Mouse (Mus musculus) liver, embryonic 13.5 days (tissue): ENCODE results near the gene Jmy. TPM values are rescaled to one million over a fixed set of nuclear protein-coding genes. Genes with fewer than 3 reads are reported as not detected.
"Not testable (repeated sequence)": the region's sequence is repeated elsewhere in the genome, so short reads cannot be mapped to it uniquely, and the experiment has no call there.

Experiments used
- ATAC-seq: fragments of 200-750 bp; cut with Nextera tagmentation; 2 replicates; pipeline ENCODE4 v1.8.0; 2017; ENCODE audit warnings: low read depth, mild to moderate bottlenecking, moderate number of reproducible peaks, moderate library complexity
- DNase-seq: peaks from one replicate; pipeline ENCODE4 v3.0.0; 2022
- H3K27ac ChIP-seq: fragments of 300-500 bp; sonication (generic); 2 replicates; pipeline ENCODE4 v1.5.1; 2015; ENCODE audit warnings: moderate library complexity, mild to moderate bottlenecking, inconsistent platforms
- H3K27me3 ChIP-seq: fragments of 300-500 bp; sonication (generic); 2 replicates; pipeline ENCODE4 v1.6.1; 2015; ENCODE audit warnings: mild to moderate bottlenecking, inconsistent platforms
- H3K36me3 ChIP-seq: fragments of 300-500 bp; sonication (generic); 2 replicates; pipeline ENCODE4 v1.6.1; 2015; ENCODE audit warnings: mild to moderate bottlenecking, inconsistent platforms
- H3K4me1 ChIP-seq: fragments of 300-500 bp; sonication (generic); replicated peaks from 2 replicates; pipeline ENCODE4 v1.6.1; 2015; ENCODE audit warnings: inconsistent platforms
- H3K4me2 ChIP-seq: fragments of 300-500 bp; sonication (generic); 2 replicates; pipeline ENCODE4 v1.6.1; 2015; ENCODE audit warnings: inconsistent platforms, mild to moderate bottlenecking, moderate library complexity
- H3K4me3 ChIP-seq: fragments of 300-500 bp; sonication (generic); replicated peaks from 2 replicates; pipeline ENCODE4 v1.5.1; 2015; ENCODE audit warnings: mild to moderate bottlenecking, inconsistent platforms
- H3K9ac ChIP-seq: fragments of 300-500 bp; sonication (generic); 2 replicates; pipeline ENCODE4 v1.6.1; 2015; ENCODE audit warnings: mild to moderate bottlenecking, inconsistent platforms
- H3K9me3 ChIP-seq: fragments of 300-500 bp; sonication (generic); replicated peaks from 2 replicates; pipeline ENCODE4 v1.6.1; 2016; ENCODE audit warnings: inconsistent platforms
- WGBS: fragments of 180-500 bp; shearing (Covaris S2); methylation state at CpG from one replicate; pipeline ENCODE4 v1.1.7; 2015; ENCODE audit not compliant: insufficient replicate concordance; 5-methylcytosine and 5-hydroxymethylcytosine counted together
- polyA plus RNA-seq: library from polyadenylated mRNA; unstranded; fragments of >200 nt; fragmentation: Nextera tagmentation; extraction: Ambion mirVana; gene quantifications from 2 replicates; pipeline ENCODE4 v1.2.1, GENCODE M21; 2015

Jmy gene
- polyA plus RNA-seq = 2.3 and 2.7 TPM in 2 replicates

DNA sequence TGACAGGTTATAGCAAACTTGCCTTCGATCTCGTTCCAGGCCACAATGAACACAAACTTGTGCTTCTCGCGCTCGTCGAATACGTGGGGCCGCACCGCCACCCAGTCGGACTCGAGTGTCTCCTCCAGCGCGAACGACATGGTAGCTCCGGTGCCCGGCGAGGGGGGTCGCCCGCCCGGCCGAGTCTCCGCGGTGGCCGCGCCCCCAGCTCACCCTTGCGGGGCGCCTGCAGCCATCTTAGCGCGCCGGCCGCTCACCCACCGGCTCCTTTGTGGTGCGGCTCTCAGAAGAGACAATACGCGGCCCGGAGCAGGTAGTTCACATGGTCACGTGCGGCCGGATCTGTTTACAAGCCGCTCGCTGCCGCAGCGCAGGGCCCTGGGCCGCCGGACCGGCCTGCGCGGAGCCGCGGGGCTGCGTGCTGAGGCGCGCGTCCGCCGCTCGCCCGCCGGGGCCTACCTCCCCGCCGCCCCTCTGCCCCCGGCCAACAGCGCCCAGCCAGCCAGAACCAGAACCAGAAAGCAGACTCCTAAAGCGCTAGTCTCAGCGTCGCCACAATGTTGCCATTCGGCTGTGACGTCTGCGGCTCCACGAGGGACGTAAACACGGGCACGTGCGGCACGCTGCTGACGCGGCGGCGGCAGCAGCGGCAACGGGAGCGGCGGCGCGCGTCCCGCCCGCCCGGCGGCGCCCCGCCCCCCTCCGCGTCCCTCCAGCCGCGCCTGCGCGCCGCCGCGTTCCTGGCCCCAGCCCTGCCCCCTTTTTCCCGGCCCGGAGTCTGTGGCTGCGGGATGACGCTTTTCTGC, at the start of gene Jmy:
Jmy (minus strand) TSS at position 642 of the 806 bp plus-strand sequence.
- H3K9ac ChIP-seq = peak within 1 kb of the TSS; percentile 98
- H3K4me2 ChIP-seq = peak within 1 kb of the TSS; percentile 89
- H3K4me1 ChIP-seq = peaks cover 30% of the 10 kb centered on the region
- H3K9me3 ChIP-seq = no peaks in the 10 kb centered on the region
- peak within 1 kb of the TSS; percentile 92 for H3K27ac ChIP-seq
- peak within 1 kb of the TSS; percentile 99 for H3K4me3 ChIP-seq
- no peaks in the 10 kb centered on the region for H3K27me3 ChIP-seq
- H3K36me3 ChIP-seq = peaks cover 3% of the 10 kb centered on the region; the same call in 1 of the 2 replicates
- DNase-seq (peak; percentile 79), ATAC-seq (peak; percentile 87)
- under 1% methylated on average over 86 of the region's 105 CpGs for WGBS

DNA sequence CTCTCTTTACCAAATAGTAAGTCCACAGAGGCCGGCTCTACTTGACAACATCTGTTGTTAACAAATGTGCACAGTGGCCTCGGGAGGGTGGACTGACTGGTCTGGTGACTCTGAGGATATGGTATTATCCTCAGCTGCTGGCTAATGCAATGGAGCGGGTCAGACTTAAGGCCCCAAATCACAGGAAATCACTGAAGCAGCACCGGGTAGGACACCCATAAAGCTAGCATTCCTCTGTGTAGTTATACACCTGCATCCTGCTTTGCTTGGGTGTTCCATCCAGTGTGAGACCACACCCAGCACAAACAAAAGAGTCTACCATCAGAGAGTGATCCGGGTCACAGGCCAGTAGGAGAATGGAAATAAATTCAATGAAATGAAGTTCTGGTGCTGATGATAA, 48.0 kb upstream of the Jmy start:
- no peak for ATAC-seq
- WGBS = 70% methylated on average over 5 of the region's 5 CpGs
- no peak overlapping the region for H3K9ac ChIP-seq
- DNase-seq = no peak
- no peaks in the 10 kb centered on the region for H3K36me3 ChIP-seq
- H3K4me2 ChIP-seq = no peak overlapping the region
- no peak overlapping the region for H3K4me3 ChIP-seq
- no peaks in the 10 kb centered on the region for H3K9me3 ChIP-seq
- H3K27ac ChIP-seq = no peak overlapping the region
- no peaks in the 10 kb centered on the region for H3K4me1 ChIP-seq
- H3K27me3 ChIP-seq = no peaks in the 10 kb centered on the region

DNA sequence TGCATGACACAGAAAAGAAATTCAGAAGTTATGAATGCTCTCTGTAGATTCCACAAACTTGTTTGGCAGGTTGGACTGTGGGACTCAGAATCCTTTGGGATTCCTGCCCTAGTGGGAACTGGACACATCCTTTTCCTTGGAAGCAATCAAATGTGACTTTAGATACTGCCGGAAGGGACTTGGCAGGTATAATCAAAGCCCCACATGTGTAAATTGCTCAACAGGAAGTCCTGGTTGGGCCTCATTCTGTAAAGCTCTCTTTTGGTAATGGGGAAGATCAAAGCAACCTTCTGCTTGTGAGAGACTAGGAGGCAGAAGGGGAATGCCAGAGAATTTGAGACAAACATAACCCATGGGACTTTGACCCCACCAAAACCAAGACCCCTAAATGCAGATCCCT, 46.4 kb upstream of the Jmy start:
- no peak for ATAC-seq
- WGBS = 12% methylated on average over 1 of the region's 1 CpGs
- H3K4me3 ChIP-seq = no peak overlapping the region
- H3K4me2 ChIP-seq = no peak overlapping the region
- no peak overlapping the region for H3K9ac ChIP-seq
- H3K36me3 ChIP-seq = no peaks in the 10 kb centered on the region
- no peak for DNase-seq
- H3K4me1 ChIP-seq = no peaks in the 10 kb centered on the region
- H3K27me3 ChIP-seq = no peaks in the 10 kb centered on the region
- H3K9me3 ChIP-seq = no peaks in the 10 kb centered on the region
- no peak overlapping the region for H3K27ac ChIP-seq

DNA sequence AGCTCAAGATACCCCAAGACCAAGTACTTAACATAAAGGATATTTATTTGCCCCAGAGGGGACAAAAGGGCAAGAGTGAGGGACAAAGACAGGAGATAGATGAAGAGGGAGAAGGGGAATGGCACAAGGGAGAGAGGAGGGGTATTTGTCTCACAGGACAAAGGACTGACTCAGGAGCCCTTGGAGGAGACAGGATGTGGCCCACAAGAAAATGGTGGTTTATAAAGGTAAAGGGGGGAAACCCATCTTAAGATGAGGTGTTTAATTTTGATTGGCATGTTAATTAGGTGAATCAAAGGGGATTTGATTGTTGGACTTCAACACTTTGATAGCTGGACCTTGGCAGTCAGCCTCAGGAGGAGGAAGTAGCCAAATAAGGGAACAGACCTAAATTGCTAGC, 44.7 kb upstream of the Jmy start:
- Histone ChIP-seq H3K27ac (no peak overlapping the region), H3K4me3 (no peak overlapping the region), H3K9me3 (no peaks in the 10 kb centered on the region), H3K4me1 (no peaks in the 10 kb centered on the region), H3K27me3 (no peaks in the 10 kb centered on the region), H3K36me3 (no peaks in the 10 kb centered on the region), H3K4me2 (no peak overlapping the region), H3K9ac (no peak overlapping the region)
- DNase-seq = no peak
- no peak for ATAC-seq

DNA sequence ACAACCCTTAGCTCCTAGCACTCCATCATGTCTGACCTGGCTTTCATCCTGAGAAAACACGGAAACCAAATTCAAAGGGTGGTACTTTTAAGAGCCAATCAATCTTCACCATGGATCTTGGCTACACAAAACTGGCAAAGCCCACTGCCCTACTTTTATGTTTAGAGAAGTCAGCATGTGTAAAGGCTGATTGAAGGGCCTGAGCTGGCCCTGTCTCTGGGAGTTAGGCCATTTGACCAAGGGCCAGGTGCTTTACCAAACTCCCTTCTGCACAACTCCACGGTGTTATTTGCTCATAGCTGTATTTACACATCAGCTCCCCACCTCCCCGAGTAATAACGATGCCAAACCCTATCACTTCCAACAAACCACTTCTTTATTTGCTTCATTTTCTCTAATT, 39.7 kb upstream of the Jmy start:
- ATAC-seq (no peak), DNase-seq (no peak)
- Histone ChIP-seq H3K27me3 (no peaks in the 10 kb centered on the region), H3K9me3 (no peaks in the 10 kb centered on the region), H3K27ac (no peak overlapping the region), H3K4me1 (no peaks in the 10 kb centered on the region), H3K4me2 (no peak overlapping the region), H3K4me3 (no peak overlapping the region), H3K9ac (no peak overlapping the region), H3K36me3 (no peaks in the 10 kb centered on the region)
- 62% methylated on average over 4 of the region's 4 CpGs for WGBS

DNA sequence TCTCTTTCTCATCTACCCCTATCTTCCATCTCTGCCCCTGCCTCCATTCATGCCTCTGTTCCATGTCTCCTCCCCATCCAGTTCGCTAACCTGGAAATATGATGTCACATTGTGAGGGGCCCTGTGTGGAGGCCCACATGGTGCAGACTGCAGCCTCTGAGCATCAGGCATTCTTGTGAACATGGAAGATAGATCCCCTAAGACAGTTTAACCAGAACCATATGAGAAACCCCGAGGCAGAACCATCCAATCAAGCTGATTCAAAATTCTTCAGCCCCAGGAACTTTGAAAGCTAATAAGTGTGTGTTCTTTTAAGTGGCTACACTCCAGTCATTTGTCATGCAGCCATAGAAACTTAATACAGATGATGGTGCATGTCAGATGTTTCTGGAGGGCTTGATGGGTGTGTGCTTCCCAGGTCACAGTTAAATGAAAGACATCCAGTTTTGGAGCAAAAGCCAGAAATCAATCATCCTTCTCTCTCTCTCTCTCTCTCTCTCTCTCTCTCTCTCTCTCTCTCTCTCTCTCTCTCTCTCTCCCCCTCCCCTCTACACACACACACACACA, 19.2 kb upstream of the Jmy start:
- no peak overlapping the region for H3K4me2 ChIP-seq
- no peaks in the 10 kb centered on the region for H3K36me3 ChIP-seq
- no peaks in the 10 kb centered on the region for H3K27me3 ChIP-seq
- no peak overlapping the region for H3K4me3 ChIP-seq
- H3K27ac ChIP-seq = no peak overlapping the region
- WGBS = 70% methylated on average over 2 of the region's 2 CpGs
- no peaks in the 10 kb centered on the region for H3K9me3 ChIP-seq
- H3K9ac ChIP-seq = no peak overlapping the region
- DNase-seq (no peak), ATAC-seq (no peak)
- no peaks in the 10 kb centered on the region for H3K4me1 ChIP-seq

DNA sequence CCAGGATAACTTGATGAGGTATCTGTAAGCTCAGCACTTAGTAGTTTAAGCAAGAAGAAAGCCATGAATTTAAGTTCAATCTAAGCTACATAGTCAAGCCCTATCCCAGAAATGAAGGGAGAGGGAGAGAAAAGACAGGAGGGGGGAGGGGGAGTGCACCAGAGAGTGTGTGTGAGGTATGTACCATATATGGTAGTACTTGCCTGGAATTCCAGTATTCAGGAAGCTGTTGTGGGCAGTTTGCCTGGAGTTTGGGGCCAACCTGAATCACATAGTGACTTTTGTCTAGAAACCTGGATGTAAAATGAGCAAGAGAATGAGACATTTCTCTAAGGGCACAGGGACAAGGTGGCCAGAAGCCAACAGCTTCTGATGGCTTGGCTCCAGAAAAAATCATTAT, 17.6 kb upstream of the Jmy start:
- no peak for DNase-seq
- no peaks in the 10 kb centered on the region for H3K9me3 ChIP-seq

DNA sequence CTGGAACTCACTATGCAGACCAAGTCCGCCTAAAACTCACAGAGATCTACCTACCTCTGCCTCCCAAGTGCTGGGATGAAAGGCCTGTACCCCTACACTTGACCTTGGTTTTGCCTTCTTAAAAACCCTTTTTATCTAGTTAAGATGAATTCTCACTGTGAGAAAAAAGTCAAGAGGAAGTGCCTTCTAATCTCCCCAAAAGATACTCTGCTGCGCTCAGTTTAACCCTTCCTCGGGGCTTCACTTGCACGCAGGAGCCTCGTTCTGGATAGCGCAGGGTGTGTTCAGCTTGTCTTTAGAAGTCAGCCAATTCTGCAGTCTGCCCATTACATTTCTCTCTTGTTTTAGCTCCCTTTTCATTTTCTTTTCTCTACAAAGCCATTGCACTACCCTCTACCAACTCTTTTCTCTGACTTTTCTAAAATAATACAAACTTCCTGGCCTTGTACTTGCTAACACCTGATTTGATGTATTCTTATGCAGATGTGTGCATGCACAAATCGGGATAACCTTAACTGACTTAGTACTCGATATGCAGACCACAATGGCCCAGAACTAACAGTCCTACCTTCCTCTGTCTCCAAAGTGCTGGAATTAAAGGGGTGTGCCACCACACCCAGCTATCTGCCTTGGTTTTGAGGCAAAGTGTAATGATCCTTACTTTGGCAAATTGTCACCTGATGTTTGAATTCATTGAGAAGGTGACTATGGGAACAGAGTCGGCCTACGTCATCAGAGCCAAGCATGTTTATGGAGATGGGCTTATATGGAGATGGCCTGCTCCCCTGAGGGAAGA, 14.6 kb upstream of the Jmy start:
- no peak for ATAC-seq
- Histone ChIP-seq H3K4me2 (no peak overlapping the region), H3K9me3 (no peaks in the 10 kb centered on the region), H3K4me1 (no peaks in the 10 kb centered on the region), H3K4me3 (no peak overlapping the region), H3K36me3 (no peaks in the 10 kb centered on the region), H3K27me3 (no peaks in the 10 kb centered on the region), H3K9ac (no peak overlapping the region), H3K27ac (no peak overlapping the region)
- no peak for DNase-seq
- WGBS = 60% methylated on average over 10 of the region's 10 CpGs

More for the DNA sequence above, 17.6 kb upstream of the Jmy start:
- ATAC-seq = no peak
- Histone ChIP-seq H3K36me3 (no peaks in the 10 kb centered on the region), H3K4me2 (no peak overlapping the region), H3K4me1 (no peaks in the 10 kb centered on the region), H3K27me3 (no peaks in the 10 kb centered on the region), H3K9ac (no peak overlapping the region), H3K4me3 (no peak overlapping the region), H3K27ac (no peak overlapping the region)

DNA sequence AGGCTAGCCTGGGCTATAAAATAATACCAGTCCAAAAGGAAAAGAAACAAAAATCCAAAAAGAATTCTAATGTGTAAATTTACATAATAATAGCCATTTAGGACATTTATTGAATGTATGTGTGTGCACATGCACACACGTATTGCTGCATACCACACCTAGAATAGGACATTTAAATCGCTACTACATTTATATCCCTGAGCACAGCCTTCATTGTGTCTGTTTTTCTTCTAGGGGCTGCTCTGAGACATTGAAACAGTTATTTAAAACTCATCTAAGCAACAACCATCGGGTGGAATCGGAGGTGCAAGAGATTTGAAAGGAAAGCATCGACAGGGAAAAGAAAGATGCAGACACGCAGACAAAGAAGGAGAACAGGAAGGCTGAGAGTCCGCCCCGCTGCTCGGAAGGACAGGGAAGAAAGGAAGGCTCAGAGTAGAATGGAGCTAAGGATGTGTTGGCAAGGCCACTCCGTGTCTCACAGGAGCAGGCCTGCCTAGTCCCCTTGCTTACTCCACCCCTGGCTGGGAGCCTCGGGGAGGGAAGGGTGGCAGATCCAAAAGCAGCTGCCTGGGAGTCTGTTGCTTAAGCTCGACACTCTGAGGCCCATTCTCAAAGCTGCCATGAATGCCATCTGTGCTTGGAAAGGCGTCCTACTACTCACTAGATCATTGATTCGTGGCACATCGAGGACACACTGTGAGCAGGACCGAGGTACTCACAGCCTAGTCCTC, 11.0 kb upstream of the Jmy start:
- Histone ChIP-seq H3K4me1 (peaks cover 14% of the 10 kb centered on the region), H3K9me3 (no peaks in the 10 kb centered on the region), H3K36me3 (no peaks in the 10 kb centered on the region), H3K9ac (no peak overlapping the region), H3K4me3 (no peak overlapping the region), H3K27ac (no peak overlapping the region), H3K4me2 (no peak overlapping the region), H3K27me3 (no peaks in the 10 kb centered on the region)
- WGBS = 66% methylated on average over 16 of the region's 16 CpGs
- no peak for ATAC-seq
- DNase-seq = no peak

DNA sequence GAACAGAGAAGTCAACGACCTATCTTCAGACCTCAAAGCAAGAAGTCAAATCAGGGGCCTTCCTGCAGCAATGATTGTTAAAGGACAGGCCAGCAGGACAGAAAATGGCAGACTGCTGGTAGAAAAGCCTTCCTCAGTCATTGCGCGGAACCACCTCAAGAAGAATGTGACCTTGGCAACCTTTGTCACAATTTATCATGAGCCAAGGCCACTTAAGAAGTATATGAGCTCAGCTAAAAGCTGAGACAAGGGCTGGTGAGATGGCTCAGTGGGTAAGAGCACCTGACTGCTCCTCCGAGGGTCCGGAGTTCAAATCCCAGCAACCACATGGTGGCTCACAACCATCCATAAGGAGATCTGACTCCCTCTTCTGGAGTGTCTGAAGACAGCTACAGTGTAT, 7.3 kb upstream of the Jmy start:
- ATAC-seq, H3K4me3 ChIP-seq, H3K9ac ChIP-seq, H3K36me3 ChIP-seq, H3K4me2 ChIP-seq, H3K27ac ChIP-seq, DNase-seq, H3K9me3 ChIP-seq, H3K27me3 ChIP-seq: not testable (repeated sequence)
- WGBS = 79% methylated on average over 5 of the region's 5 CpGs
- peaks cover 15% of the 10 kb centered on the region for H3K4me1 ChIP-seq

DNA sequence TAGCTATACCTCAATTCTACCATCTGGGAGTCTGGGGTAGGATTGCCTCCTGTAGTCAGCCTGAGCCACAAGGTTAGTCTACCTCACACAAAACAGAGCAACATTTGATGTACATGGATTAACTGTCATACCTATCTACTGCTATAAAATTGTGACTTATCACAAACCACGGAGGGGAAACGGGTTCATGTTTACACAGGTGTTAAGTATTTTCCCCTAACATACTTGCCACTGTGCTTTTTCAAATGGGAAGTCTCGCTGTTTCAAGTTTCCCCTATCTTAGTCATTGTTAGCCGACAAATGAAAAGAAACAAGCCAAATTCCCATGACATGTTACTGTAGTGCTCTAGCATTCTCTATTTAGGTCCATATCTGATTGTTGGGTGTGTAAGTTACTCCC, 2.1 kb upstream of the Jmy start:
- 68% methylated on average over 4 of the region's 4 CpGs for WGBS
- DNase-seq = no peak

More for the DNA sequence above, 2.1 kb upstream of the Jmy start:
- ATAC-seq = no peak
- Histone ChIP-seq H3K27ac (no peak overlapping the region), H3K9ac (no peak overlapping the region), H3K4me3 (no peak overlapping the region), H3K4me1 (peaks cover 27% of the 10 kb centered on the region), H3K4me2 (no peak overlapping the region), H3K9me3 (no peaks in the 10 kb centered on the region), H3K27me3 (no peaks in the 10 kb centered on the region), H3K36me3 (no peaks in the 10 kb centered on the region)
